Mouse (Mus musculus): ENCODE data around the gene AA986860.

AA986860 gene

DNA sequence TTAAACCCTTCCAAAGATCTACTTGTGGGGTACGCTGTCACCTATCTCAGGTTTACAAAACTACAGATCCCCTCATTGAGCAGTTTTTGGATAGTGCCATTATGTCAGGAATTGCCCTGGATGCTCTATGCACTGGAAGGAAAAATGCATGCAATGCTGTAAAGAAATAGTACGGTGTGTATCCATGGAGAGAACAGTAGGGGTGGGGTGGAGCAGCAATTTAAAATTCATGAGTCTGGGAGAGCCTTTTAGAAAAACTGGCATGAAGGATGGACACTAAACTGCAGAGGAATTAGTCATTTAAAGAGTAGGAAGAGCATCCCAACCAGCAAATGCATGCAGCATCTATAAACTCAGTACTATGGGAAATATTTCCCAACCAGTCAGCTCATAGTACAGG is 5.4 kb upstream of the AA986860 start:
- DNase-seq (ENCODE audit: low read depth, low spot score) = no peak
- no peaks in the 10 kb centered on the region for H3K27me3 ChIP-seq (ENCODE audit: control insufficient read depth, insufficient read depth, low read length, poor library complexity, severe bottlenecking)
- no peaks in the 10 kb centered on the region for H3K36me3 ChIP-seq (ENCODE audit: control insufficient read depth, insufficient read depth, low read length, poor library complexity, severe bottlenecking)

DNA sequence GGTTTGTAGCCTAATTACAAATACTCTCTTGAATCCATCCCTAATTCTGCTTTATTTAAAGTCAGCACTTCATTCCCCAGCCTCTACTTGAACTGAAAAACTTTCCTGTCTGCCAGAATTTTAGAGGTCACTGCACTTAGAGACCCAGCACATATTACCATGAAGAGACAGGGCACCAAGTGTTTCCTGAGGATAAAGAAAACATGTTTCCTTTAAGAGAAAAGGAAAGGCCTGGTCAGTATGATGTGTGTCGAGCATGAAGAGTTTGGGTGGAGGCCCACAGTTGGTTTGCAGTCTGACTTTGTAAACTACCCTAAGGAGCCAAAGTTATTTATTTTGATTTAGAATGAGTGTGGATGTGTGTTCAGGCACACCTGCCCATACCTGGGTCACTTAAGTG is 3.7 kb upstream of the AA986860 start:
- Histone ChIP-seq H3K27me3 (ENCODE audit: control insufficient read depth, insufficient read depth, low read length, poor library complexity, severe bottlenecking) (no peaks in the 10 kb centered on the region), H3K36me3 (ENCODE audit: control insufficient read depth, insufficient read depth, low read length, poor library complexity, severe bottlenecking) (no peaks in the 10 kb centered on the region)
- no peak for DNase-seq (ENCODE audit: low read depth, low spot score)

DNA sequence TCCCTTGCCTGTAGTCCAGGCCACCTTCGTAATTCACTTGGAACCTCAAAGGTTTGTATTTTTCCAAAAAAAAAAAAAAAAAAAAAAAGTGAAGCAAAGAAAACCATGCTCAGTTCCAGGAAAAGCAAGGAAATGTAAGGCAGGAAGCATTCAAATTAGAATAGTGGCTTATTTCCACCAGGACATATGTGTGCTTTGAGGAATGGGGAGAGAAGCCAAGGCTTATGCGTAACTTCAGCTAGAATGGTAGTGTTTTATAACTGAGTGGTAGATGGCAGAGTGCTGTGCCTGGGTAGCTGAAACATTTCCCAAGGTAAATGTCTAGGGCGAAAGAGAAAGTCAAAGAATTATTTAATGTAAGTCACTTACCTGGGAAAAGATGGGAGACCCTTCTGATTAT is 3.1 kb upstream of the AA986860 start:
- DNase-seq (ENCODE audit: low read depth, low spot score) = no peak
- Histone ChIP-seq H3K27me3 (ENCODE audit: control insufficient read depth, insufficient read depth, low read length, poor library complexity, severe bottlenecking) (no peaks in the 10 kb centered on the region), H3K36me3 (ENCODE audit: control insufficient read depth, insufficient read depth, low read length, poor library complexity, severe bottlenecking) (no peaks in the 10 kb centered on the region)

- no peak for DNase-seq (ENCODE audit: low read depth, low spot score)
- Histone ChIP-seq H3K27me3 (ENCODE audit: control insufficient read depth, insufficient read depth, low read length, poor library complexity, severe bottlenecking) (no peaks in the 10 kb centered on the region), H3K36me3 (ENCODE audit: control insufficient read depth, insufficient read depth, low read length, poor library complexity, severe bottlenecking) (no peaks in the 10 kb centered on the region)
Measured at GRCm38 (mm10) chr1:130729153-130729552, 2.6 kb upstream of the AA986860 start, which contains the start of gene Pfkfb2. TSS of gene Pfkfb2 (minus strand) at chr1:130729253.

- no peaks in the 10 kb centered on the region for H3K27me3 ChIP-seq (ENCODE audit: control insufficient read depth, insufficient read depth, low read length, poor library complexity, severe bottlenecking)
- DNase-seq (ENCODE audit: low read depth, low spot score) = no peak
- H3K36me3 ChIP-seq (ENCODE audit: control insufficient read depth, insufficient read depth, low read length, poor library complexity, severe bottlenecking) = no peaks in the 10 kb centered on the region
Measured at GRCm38 (mm10) chr1:130732706-130733658, 1.2 kb downstream of the AA986860 start.

- Histone ChIP-seq H3K36me3 (ENCODE audit: control insufficient read depth, insufficient read depth, low read length, poor library complexity, severe bottlenecking) (no peaks in the 10 kb centered on the region), H3K27me3 (ENCODE audit: control insufficient read depth, insufficient read depth, low read length, poor library complexity, severe bottlenecking) (no peaks in the 10 kb centered on the region)
- DNase-seq (ENCODE audit: low read depth, low spot score) = no peak
Measured at GRCm38 (mm10) chr1:130733671-130734070, 1.9 kb downstream of the AA986860 start.

- Histone ChIP-seq H3K36me3 (ENCODE audit: control insufficient read depth, insufficient read depth, low read length, poor library complexity, severe bottlenecking) (no peaks in the 10 kb centered on the region), H3K27me3 (ENCODE audit: control insufficient read depth, insufficient read depth, low read length, poor library complexity, severe bottlenecking) (no peaks in the 10 kb centered on the region)
- DNase-seq (ENCODE audit: low read depth, low spot score) = no peak
Measured at GRCm38 (mm10) chr1:130734452-130734851, 2.7 kb downstream of the AA986860 start.

DNA sequence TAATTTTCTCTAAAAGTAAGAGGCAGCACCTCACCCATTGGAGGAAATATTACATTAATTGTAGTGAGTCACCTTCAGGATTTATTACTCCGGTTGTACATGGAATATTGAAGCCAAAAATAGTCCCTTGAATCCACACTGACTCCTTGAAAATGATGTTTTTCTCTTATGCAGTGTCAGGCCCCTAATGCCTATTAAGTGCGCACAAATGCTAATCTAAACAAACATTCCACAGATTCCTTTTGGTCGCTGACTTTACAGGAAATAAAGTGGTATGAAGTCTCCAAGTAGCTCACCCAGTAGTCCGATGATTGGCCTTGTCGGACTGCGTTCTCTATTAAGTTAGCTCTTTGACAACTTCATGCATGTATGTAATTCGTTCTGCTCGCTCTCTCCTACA is 3.1 kb downstream of the AA986860 start:
- no peak for DNase-seq (ENCODE audit: low read depth, low spot score)
- Histone ChIP-seq H3K36me3 (ENCODE audit: control insufficient read depth, insufficient read depth, low read length, poor library complexity, severe bottlenecking) (no peaks in the 10 kb centered on the region), H3K27me3 (ENCODE audit: control insufficient read depth, insufficient read depth, low read length, poor library complexity, severe bottlenecking) (no peaks in the 10 kb centered on the region)

DNA sequence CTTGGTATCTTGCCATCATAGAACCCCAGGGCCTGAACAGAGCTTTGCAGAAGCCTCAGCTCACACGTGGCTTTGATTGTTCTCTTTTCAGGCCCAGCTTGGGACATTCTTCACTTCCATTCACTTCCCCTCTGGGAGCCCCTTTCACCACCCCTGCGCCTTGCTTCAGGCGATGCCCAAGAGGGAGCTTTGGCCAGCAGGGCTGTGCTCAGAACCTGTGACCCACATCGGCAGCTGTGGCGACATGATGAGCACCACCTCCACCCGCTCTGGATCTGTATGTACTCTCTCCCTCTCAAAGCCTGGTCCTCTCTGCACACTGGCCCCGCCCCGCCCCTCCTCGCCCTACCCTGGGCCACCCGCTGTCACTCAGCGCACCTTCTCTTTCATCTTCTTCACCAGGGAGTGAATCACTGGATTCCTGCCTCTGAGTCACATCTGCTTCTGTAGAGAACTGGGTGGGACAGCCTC is 5.7 kb downstream of the AA986860 start:
- no peaks in the 10 kb centered on the region for H3K36me3 ChIP-seq (ENCODE audit: control insufficient read depth, insufficient read depth, low read length, poor library complexity, severe bottlenecking)
- no peaks in the 10 kb centered on the region for H3K27me3 ChIP-seq (ENCODE audit: control insufficient read depth, insufficient read depth, low read length, poor library complexity, severe bottlenecking)
- no peak for DNase-seq (ENCODE audit: low read depth, low spot score)

- DNase-seq (ENCODE audit: low read depth, low spot score) = no peak
Measured at GRCm38 (mm10) chr1:130737916-130738315, 6.1 kb downstream of the AA986860 start.

DNA sequence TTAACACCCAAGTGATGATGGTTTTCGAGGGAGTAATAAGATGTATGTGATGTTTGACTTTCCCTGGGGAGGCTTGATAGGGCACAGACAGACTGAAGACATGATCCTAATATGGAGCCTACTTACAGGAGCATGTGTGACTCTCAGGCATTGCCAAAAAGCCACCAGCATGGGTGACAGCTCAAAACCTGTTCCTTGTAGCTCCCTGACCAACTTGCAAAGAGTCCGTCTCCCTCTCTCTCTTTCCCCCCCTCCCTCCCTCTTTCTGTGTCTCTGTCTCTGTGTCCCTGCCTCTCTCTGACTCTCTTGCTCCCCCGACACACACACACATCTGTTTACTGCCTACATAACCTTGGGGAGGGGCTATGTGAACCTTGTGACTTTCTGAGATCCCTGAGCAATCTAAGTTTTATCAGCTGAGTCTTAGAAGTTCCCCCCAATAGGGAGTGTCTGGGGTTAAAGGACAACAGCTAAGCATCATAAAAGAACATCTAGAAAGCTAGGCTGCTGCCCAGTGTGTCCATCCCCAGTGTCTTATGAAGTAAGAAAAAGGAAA is 6.9 kb downstream of the AA986860 start:
- Histone ChIP-seq H3K36me3 (ENCODE audit: control insufficient read depth, insufficient read depth, low read length, poor library complexity, severe bottlenecking) (no peaks in the 10 kb centered on the region), H3K27me3 (ENCODE audit: control insufficient read depth, insufficient read depth, low read length, poor library complexity, severe bottlenecking) (no peaks in the 10 kb centered on the region)
- DNase-seq (ENCODE audit: low read depth, low spot score) = no peak

More at GRCm38 (mm10) chr1:130737916-130738315, 6.1 kb downstream of the AA986860 start:
- Histone ChIP-seq H3K27me3 (ENCODE audit: control insufficient read depth, insufficient read depth, low read length, poor library complexity, severe bottlenecking) (no peaks in the 10 kb centered on the region), H3K36me3 (ENCODE audit: control insufficient read depth, insufficient read depth, low read length, poor library complexity, severe bottlenecking) (no peaks in the 10 kb centered on the region)

DNA sequence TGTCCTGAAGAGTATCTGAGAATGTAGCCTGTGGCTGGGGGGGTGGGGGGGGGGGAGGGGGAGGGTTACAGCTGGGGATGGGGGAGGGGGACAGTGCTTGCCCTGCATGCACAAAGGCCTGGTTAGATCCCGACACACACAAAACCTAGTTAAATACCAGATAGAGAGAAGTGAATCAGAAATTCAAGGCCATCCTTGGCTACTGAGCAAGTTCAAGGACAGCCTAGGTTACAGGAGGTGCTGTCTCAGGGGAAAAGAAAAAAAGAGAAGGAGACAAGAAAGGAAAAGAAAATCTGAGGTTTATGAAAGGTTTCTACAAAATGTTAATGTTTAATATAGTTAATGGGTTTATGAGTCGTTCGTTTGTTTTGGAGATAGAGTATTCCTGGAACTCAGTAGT is 7.9 kb downstream of the AA986860 start:
- H3K36me3 ChIP-seq (ENCODE audit: control insufficient read depth, insufficient read depth, low read length, poor library complexity, severe bottlenecking) = no peaks in the 10 kb centered on the region
- DNase-seq (ENCODE audit: low read depth, low spot score) = no peak
- no peaks in the 10 kb centered on the region for H3K27me3 ChIP-seq (ENCODE audit: control insufficient read depth, insufficient read depth, low read length, poor library complexity, severe bottlenecking)

DNA sequence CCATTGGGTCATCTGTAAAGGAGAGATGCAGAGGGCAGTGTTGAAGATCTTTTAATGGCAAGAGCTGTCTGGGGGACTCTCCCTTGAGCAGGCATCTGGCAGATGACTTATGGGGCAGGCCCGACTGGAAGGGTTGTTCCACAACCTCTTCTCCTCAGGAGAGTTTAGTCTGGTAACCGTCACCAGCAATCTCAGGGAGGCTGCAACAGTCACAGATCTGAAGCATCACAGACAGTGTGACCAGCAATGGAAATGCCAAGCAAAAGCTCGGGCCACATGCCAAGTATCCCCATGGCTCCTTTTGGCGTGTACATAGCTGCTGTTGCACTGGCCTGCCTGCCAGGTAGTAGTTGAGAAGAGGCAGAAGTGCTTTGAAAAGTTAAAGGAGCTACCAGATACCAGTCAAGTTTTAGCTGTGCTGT is 8.5 kb downstream of the AA986860 start:
- Histone ChIP-seq H3K36me3 (ENCODE audit: control insufficient read depth, insufficient read depth, low read length, poor library complexity, severe bottlenecking) (no peaks in the 10 kb centered on the region), H3K27me3 (ENCODE audit: control insufficient read depth, insufficient read depth, low read length, poor library complexity, severe bottlenecking) (no peaks in the 10 kb centered on the region)
- no peak for DNase-seq (ENCODE audit: low read depth, low spot score)

DNA sequence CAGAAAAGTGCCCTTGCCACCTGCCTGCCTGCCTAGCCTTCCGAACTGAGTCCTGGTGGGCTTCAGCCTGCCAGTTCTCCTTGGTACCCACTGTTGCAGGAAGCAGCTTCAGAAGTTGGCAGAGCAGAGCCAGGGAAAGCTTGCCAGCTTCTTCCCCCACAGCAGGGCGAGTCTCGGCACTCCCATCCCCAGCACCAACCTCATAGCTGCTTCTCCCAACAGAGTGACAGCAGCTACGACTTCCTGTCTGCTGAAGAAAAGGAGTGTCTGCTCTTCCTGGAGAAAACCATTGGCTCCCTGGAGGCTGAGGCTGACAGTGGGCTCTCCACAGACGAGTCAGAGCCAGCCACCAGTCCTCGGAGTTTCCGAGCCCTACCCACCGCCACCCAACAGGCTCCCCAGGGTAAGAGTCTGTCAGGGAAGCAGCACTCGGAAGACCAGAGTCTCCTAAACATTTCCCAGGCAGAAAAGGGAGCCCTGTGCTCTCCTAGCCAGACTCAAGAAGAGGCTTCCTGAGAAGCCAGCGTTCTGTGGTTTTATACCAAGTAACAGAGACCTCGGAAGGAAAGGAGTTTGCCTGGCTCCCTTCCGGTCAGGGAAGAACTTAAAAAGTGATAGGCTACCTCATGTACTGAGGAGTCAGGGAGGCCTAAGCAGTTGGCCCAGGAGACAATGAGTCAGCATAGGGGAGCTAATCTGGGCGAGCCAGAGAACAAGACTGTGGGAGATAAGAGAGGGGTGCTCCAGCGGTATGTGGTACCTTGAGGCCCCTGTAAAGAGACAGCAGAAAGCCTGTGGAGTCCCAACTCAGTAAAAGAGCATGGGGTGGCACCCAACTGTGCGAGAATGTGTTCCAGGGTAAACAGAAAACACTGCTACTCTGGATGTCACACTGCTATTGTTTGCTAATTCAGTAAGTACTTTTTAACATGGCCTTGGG is 9.3 kb downstream of the AA986860 start:
- Histone ChIP-seq H3K36me3 (ENCODE audit: control insufficient read depth, insufficient read depth, low read length, poor library complexity, severe bottlenecking) (no peaks in the 10 kb centered on the region), H3K27me3 (ENCODE audit: control insufficient read depth, insufficient read depth, low read length, poor library complexity, severe bottlenecking) (no peaks in the 10 kb centered on the region)
- DNase-seq (ENCODE audit: low read depth, low spot score) = no peak
